Mouse (Mus musculus): ENCODE data around the gene Pign. TPM values are rescaled to one million over a fixed set of nuclear protein-coding genes. Genes with fewer than 3 reads are reported as not detected.

Gene Pign
- polyA plus RNA-seq, 1 experiment from 2014 or later: 18.1 TPM

DNA sequence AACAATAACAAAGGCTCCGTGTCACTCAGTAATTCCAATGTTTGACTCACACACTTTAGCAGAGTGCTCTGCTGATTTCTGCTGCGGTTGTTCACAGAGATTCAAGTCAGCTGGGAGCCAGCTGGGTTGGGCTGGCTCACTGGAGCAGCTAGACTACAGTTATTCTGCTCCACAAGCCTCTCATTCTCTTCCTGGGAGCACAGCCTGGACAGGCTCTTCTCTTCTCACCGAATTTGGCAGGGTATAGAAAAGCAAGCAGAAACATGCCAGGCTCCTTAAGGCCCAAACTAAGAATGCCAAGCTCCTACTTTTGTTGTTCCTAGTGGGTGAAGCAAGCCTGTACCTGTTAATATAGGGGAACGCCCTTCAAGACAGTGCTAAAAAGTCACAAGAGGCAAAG, 176.4 kb downstream of the Pign start:
- ATAC-seq (ENCODE audit: insufficient number of reproducible peaks, insufficient read depth, low FRiP score, low TSS enrichment): no peak
- 56% methylated on average over 4 of the region's 4 CpGs for WGBS
- no peaks in the 10 kb centered on the region for H3K36me3 ChIP-seq
- no peak overlapping the region for H3K27ac ChIP-seq
- H3K9me3 ChIP-seq: no peaks in the 10 kb centered on the region
- no peaks in the 10 kb centered on the region for H3K4me1 ChIP-seq
- H3K4me2 ChIP-seq (replicated peaks): no peak overlapping the region
- no peak overlapping the region for H3K4me3 ChIP-seq
- no peak overlapping the region for H3K9ac ChIP-seq
- no peaks in the 10 kb centered on the region for H3K27me3 ChIP-seq

Small RNA genes within 50 kb of the gene (microRNA-seq; reads per million reads assigned to microRNA genes)
- not detected for gene Gm22426

Other genes with a start within 250 kb of the Pign start
- gene Relch, start 184 bp upstream of the Pign start, polyA plus RNA-seq (2016; fragmentation: Nextera tagmentation; extraction: Ambion mirVana): 31.2 and 33.3 TPM in 2 replicates
- gene Tnfrsf11a, start 117.0 kb upstream of the Pign start, polyA plus RNA-seq (2016; fragmentation: Nextera tagmentation; extraction: Ambion mirVana): 0.84 and 0.90 TPM in 2 replicates

All from embryonic facial prominence, embryonic 12.5 days (tissue).